Mouse (Mus musculus): ENCODE results near the gene Dync1i1. TPM values are rescaled to one million over a fixed set of nuclear protein-coding genes. Genes with fewer than 3 reads are reported as not detected.

The Dync1i1 gene
- polyA plus RNA-seq, 1 experiment from 2014 or later: 1.9 TPM

DNA sequence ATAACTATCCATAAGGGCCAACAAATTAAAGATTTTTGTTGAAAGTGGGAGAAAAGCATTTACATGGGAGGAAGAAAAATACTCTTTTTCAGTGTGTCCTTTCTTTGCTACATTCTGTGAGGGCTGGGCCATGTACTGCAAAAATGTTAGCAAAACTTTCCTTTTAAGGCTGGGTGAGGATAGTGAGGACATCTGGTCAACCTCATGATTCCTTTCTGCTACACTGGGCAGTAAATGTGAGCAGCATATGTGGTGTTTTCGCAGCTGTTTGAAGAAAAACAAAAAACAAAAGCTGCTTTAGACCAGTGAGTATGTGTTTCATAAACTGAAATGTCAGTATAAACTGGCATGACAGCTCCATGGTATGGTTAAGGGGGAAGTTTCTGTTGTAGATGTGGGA is 9.4 kb downstream of the Dync1i1 start:
- Histone ChIP-seq H3K4me3 (no peak overlapping the region), H3K27me3 (ENCODE audit: insufficient read depth, poor library complexity, severe bottlenecking) (no peaks in the 10 kb centered on the region), H3K27ac (no peak overlapping the region), H3K36me3 (no peaks in the 10 kb centered on the region), H3K4me1 (no peaks in the 10 kb centered on the region), H3K9me3 (no peaks in the 10 kb centered on the region)
- DNase-seq (ENCODE audit: low spot score): no peak
- 67% methylated on average over 1 of the region's 1 CpGs for WGBS

DNA sequence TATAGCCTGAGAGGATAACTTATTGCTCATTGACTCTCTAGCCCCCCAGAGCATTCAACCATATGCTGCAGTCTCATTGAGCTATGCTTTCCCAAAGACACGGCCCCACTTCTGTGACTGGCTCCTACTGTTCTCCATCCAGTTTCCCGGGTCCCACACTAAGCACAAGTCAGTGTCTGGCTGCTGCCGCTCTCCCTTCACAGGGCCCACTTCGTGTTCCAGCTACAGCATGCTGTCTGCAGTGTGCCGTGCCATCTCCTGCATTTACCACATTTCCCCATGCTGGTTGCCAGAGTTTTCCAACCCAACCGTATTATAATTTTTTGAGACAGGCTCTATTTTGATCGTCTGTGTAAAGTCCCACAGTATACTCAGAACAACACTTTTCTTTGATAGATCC is 14.3 kb downstream of the Dync1i1 start:
- Histone ChIP-seq H3K27ac (no peak overlapping the region), H3K27me3 (ENCODE audit: insufficient read depth, poor library complexity, severe bottlenecking) (no peaks in the 10 kb centered on the region), H3K36me3 (no peaks in the 10 kb centered on the region), H3K4me3 (no peak overlapping the region), H3K4me1 (no peaks in the 10 kb centered on the region), H3K9me3 (no peaks in the 10 kb centered on the region)
- no peak for DNase-seq (ENCODE audit: low spot score)
- WGBS: 82% methylated on average over 7 of the region's 7 CpGs

DNA sequence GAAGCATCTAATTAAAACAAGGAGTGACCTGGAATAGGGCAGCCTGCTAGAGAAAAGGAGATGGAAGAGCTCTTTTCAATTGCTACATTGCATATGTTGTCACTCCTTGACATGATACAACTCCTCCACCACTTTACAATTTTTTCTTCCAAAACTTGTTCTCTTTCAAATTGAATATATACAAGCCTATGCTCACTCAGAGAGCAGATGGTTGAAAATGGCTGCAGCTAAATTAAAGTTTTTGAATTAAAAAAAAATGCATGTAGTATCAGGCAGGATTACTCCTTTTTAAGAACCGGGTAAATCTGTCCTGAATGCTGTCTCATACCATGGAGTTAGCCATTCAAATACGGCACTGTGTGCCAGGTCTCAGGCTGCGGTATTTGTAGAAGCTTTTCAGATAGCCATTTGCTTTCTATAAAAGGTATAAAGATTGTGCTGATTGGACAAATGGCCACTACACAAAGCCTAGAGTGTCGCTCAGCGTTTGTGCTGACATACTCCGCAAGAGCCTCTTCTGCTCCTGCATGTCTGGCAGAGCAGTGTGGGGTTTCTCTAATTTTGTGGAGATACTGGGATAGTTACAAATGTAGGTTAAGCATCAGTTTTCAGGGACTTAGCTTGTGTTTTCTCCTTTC is 16.1 kb downstream of the Dync1i1 start:
- 81% methylated on average over 6 of the region's 6 CpGs for WGBS

DNA sequence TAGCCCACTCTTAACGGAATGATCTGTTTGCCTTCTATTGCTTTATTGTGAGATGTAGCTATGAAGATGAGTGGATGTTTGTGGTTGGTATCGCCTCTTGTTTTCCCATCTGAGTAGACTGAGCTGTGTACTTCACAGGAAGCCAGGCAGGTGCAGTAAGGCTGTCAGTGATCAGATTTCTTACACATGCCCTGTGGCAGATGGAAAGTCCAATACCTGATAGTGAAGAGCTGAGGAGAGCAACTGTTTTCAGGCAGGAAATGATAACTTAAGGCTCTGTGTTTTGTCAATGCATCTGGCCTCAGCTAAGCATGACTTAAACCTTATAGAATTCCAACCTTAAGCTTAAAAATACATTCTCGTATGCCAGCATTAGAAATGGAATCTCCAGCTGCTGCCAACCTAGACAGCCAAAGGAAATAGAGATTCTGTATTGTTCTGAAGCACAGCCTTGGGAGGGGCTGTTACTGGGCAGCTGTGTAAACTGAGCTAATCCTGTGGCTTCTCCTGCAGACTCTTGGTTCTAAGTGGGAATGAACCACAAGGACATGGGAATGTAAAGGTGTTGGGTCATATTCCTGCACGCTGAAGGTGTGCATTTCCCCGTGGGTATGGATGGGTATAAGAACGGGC is 24.8 kb downstream of the Dync1i1 start:
- no peak overlapping the region for H3K4me3 ChIP-seq

More for the DNA sequence above, 16.1 kb downstream of the Dync1i1 start:
- Histone ChIP-seq H3K36me3 (no peaks in the 10 kb centered on the region), H3K27me3 (ENCODE audit: insufficient read depth, poor library complexity, severe bottlenecking) (no peaks in the 10 kb centered on the region), H3K9me3 (no peaks in the 10 kb centered on the region), H3K27ac (no peak overlapping the region), H3K4me3 (no peak overlapping the region), H3K4me1 (no peaks in the 10 kb centered on the region)
- DNase-seq (ENCODE audit: low spot score): no peak

DNA sequence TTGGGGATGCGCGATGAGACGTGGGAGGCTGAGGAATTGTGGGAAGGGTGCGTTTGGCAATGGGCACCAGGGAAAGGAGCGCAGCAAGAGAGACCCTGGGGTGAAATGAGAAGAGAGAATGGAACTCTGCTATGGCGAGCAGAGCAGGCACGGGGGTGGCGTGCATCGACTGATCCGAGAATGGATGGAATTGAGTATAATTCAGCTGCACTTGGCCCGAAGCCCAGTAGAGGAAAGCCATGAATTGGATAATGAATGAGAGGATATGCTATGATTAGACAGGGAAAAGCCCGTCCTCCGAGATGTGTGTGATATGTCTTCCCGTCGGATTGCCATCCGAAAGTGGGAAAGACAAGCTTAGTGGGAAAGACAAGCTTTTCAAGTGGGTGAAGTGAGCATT is 26.7 kb downstream of the Dync1i1 start:
- DNase-seq (ENCODE audit: low spot score): no peak
- Histone ChIP-seq H3K4me1 (peaks cover 4% of the 10 kb centered on the region; the same call in 1 of the 2 replicates), H3K27ac (no peak overlapping the region), H3K9me3 (no peaks in the 10 kb centered on the region), H3K36me3 (no peaks in the 10 kb centered on the region), H3K27me3 (ENCODE audit: insufficient read depth, poor library complexity, severe bottlenecking) (no peaks in the 10 kb centered on the region), H3K4me3 (no peak overlapping the region)
- 88% methylated on average over 16 of the region's 16 CpGs for WGBS

More for the DNA sequence above, 24.8 kb downstream of the Dync1i1 start:
- no peaks in the 10 kb centered on the region for H3K9me3 ChIP-seq
- WGBS: 62% methylated on average over 6 of the region's 6 CpGs
- H3K27me3 ChIP-seq (ENCODE audit: insufficient read depth, poor library complexity, severe bottlenecking): no peaks in the 10 kb centered on the region
- H3K36me3 ChIP-seq: no peaks in the 10 kb centered on the region
- no peak for DNase-seq (ENCODE audit: low spot score)
- H3K4me1 ChIP-seq: peaks cover 4% of the 10 kb centered on the region; the same call in 1 of the 2 replicates
- no peak overlapping the region for H3K27ac ChIP-seq

DNA sequence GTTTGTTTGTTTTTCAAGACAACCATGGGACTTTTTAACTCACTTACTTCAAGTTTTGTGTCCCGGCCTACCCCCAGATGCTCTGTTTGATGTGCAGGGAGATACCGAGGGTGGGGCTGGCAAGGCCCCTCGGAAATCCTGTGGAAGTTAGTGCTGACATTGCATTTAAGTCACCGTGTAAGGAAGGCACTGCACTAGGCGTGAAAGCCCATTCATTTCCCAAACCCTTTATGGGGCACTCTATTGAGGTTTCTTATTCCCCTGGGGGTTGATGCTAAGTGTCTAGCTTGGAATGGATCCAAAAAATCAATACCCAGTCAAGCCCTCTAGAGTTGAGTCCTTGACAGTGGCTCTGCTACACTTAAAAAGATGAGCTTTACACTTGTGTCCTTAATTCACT is 27.2 kb downstream of the Dync1i1 start:
- WGBS: 77% methylated on average over 5 of the region's 5 CpGs
- Histone ChIP-seq H3K9me3 (no peaks in the 10 kb centered on the region), H3K4me3 (no peak overlapping the region), H3K27me3 (ENCODE audit: insufficient read depth, poor library complexity, severe bottlenecking) (no peaks in the 10 kb centered on the region), H3K27ac (no peak overlapping the region), H3K36me3 (no peaks in the 10 kb centered on the region), H3K4me1 (peaks cover 4% of the 10 kb centered on the region; the same call in 1 of the 2 replicates)
- DNase-seq (ENCODE audit: low spot score): no peak

DNA sequence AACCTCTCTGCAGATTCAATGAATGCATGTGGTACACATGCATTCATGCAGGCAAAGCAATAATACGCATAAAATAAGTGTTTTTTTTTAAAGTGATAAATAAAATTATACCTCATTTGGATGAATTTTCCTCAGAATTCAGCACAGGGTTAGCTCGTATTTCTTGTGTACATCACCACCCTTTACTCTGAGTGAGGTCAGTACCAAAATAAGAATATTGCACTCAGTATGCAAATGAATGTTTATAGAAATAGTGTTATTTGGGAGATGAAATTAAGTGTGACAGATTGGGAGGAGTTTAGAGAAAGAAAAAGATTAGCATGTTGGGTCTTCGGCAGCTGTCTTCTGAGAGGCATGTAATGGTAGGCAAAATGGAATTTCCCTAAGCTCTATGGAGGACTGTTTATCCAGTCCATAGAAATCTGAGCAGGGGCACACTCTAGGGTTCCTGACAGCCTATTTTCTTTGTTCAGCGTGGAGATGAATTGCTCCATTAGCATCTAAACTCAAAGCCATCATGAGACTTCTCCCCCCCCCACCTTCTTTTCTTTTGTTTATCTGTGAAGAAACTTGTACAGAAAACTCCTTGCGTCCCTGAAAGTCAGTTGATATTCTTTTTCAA is 31.2 kb downstream of the Dync1i1 start:
- Histone ChIP-seq H3K4me1 (no peaks in the 10 kb centered on the region), H3K27ac (no peak overlapping the region), H3K27me3 (ENCODE audit: insufficient read depth, poor library complexity, severe bottlenecking) (no peaks in the 10 kb centered on the region), H3K36me3 (no peaks in the 10 kb centered on the region), H3K9me3 (no peaks in the 10 kb centered on the region), H3K4me3 (no peak overlapping the region)
- WGBS: 71% methylated on average over 5 of the region's 5 CpGs
- DNase-seq (ENCODE audit: low spot score): no peak

GRCm38 (mm10) chr6:5762943-5763342 is 37.5 kb downstream of the Dync1i1 start:
- H3K9me3 ChIP-seq: no peaks in the 10 kb centered on the region
- H3K27ac ChIP-seq: no peak overlapping the region
- H3K4me1 ChIP-seq: 0 out of 2 replicates have a peak, but pooled peaks cover 2% of the 10 kb centered on the region
- H3K4me3 ChIP-seq: no peak overlapping the region
- H3K36me3 ChIP-seq: no peaks in the 10 kb centered on the region
- H3K27me3 ChIP-seq (ENCODE audit: insufficient read depth, poor library complexity, severe bottlenecking): no peaks in the 10 kb centered on the region
- DNase-seq (ENCODE audit: low spot score): no peak
- 40% methylated on average over 2 of the region's 2 CpGs for WGBS

DNA sequence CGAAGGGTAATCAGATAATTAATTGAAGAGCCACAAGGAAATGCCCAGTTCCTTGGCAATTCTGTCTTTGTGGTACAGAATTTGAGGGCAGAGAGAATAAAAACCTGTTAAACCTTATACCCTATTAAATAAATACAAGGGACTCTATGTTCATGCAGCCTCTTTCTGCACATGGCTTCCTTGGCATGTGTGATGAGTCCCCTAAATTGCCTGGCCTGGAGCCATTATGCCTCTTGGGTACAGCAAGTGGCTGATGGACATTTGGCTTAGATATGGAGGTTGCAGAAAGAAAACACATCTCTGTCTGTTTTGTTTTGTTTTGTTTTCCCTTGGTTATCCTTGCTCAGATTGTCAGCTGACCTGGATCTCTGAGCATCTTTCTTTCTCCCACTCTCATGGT is 43.1 kb downstream of the Dync1i1 start:
- no peaks in the 10 kb centered on the region for H3K4me1 ChIP-seq
- DNase-seq (ENCODE audit: low spot score): no peak
- 55% methylated on average over 1 of the region's 1 CpGs for WGBS
- H3K27ac ChIP-seq: no peak overlapping the region
- no peaks in the 10 kb centered on the region for H3K27me3 ChIP-seq (ENCODE audit: insufficient read depth, poor library complexity, severe bottlenecking)
- no peak overlapping the region for H3K4me3 ChIP-seq
- no peaks in the 10 kb centered on the region for H3K9me3 ChIP-seq
- no peaks in the 10 kb centered on the region for H3K36me3 ChIP-seq

GRCm38 (mm10) chr6:5770283-5770682 is 44.8 kb downstream of the Dync1i1 start:
- Histone ChIP-seq H3K4me1 (no peaks in the 10 kb centered on the region), H3K27me3 (ENCODE audit: insufficient read depth, poor library complexity, severe bottlenecking) (no peaks in the 10 kb centered on the region), H3K4me3 (no peak overlapping the region), H3K9me3 (no peaks in the 10 kb centered on the region), H3K27ac (no peak overlapping the region), H3K36me3 (no peaks in the 10 kb centered on the region)
- WGBS: 81% methylated on average over 4 of the region's 4 CpGs
- DNase-seq (ENCODE audit: low spot score): no peak

- Histone ChIP-seq H3K27me3 (ENCODE audit: insufficient read depth, poor library complexity, severe bottlenecking) (no peaks in the 10 kb centered on the region), H3K4me3 (no peak overlapping the region), H3K4me1 (no peaks in the 10 kb centered on the region), H3K9me3 (no peaks in the 10 kb centered on the region), H3K27ac (no peak overlapping the region), H3K36me3 (no peaks in the 10 kb centered on the region)
- no peak for DNase-seq (ENCODE audit: low spot score)
- WGBS: 80% methylated on average over 3 of the region's 3 CpGs
Observed at GRCm38 (mm10) chr6:5775461-5775860, 50.0 kb downstream of the Dync1i1 start.

DNA sequence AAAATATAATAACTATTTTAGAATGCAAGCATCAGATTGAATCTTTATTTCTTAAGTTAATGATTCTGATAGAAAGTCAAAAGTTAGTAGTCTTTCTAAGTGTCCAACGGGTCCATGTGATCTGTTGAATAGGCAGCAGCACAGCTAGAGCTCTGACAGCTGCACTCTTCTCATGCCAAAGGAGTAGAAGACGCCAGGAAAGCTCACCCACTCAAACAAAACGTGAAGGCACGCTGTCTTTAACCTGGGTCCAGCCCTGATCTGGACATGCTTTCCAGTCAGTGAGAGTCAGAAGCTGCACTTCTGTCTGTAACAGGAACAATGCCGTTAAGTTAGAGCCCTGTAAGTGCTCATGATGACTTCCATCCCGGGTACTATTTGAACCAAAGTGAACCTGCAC is 56.3 kb downstream of the Dync1i1 start:
- H3K4me1 ChIP-seq: no peaks in the 10 kb centered on the region
- no peaks in the 10 kb centered on the region for H3K27me3 ChIP-seq (ENCODE audit: insufficient read depth, poor library complexity, severe bottlenecking)
- no peak overlapping the region for H3K27ac ChIP-seq
- H3K36me3 ChIP-seq: no peaks in the 10 kb centered on the region
- no peak overlapping the region for H3K4me3 ChIP-seq
- H3K9me3 ChIP-seq: no peaks in the 10 kb centered on the region
- DNase-seq (ENCODE audit: low spot score): no peak
- WGBS: 75% methylated on average over 6 of the region's 6 CpGs

GRCm38 (mm10) chr6:5783830-5784229 is 58.4 kb downstream of the Dync1i1 start:
- H3K4me1 ChIP-seq: 0 out of 2 replicates have a peak, but pooled peaks cover 2% of the 10 kb centered on the region
- H3K4me3 ChIP-seq: no peak overlapping the region
- no peaks in the 10 kb centered on the region for H3K9me3 ChIP-seq
- H3K36me3 ChIP-seq: no peaks in the 10 kb centered on the region
- 91% methylated on average over 14 of the region's 14 CpGs for WGBS
- no peak for DNase-seq (ENCODE audit: low spot score)
- H3K27ac ChIP-seq: no peak overlapping the region
- H3K27me3 ChIP-seq (ENCODE audit: insufficient read depth, poor library complexity, severe bottlenecking): no peaks in the 10 kb centered on the region
